Mouse (Mus musculus) CH12.LX (cell line): ENCODE data around the gene Pxn. TPM values are rescaled to one million over a fixed set of nuclear protein-coding genes. Genes with fewer than 3 reads are reported as not detected.

Experiments
- DNase-seq: peaks from one replicate; pipeline ENCODE4 v3.0.0-alpha.2; 2013; ENCODE audit errors: extremely low read depth
- H3K27ac ChIP-seq: 2 replicates; pipeline ENCODE4 v1.5.1; 2012; ENCODE audit warnings: low read depth, mild to moderate bottlenecking, control low read depth, moderate library complexity; ENCODE audit not compliant: insufficient read depth
- H3K27me3 ChIP-seq: replicated peaks from 2 replicates; pipeline ENCODE3; 2012; ENCODE audit warnings: inconsistent platforms
- H3K36me3 ChIP-seq, 2 experiments: replicated peaks in 1 of 2; 2 replicates each; pipeline versions ENCODE3 to v1.6.1; 2012; ENCODE audit warnings: inconsistent platforms in 1 of 2, low read length in 1 of 2, mild to moderate bottlenecking in 1 of 2, mixed read lengths in 1 of 2, moderate library complexity in 1 of 2; ENCODE audit not compliant: control insufficient read depth in 1 of 2, insufficient read depth in 1 of 2
- H3K4me1 ChIP-seq, 2 experiments: 2 replicates each; pipeline ENCODE4 v1.6.1; 2012; ENCODE audit warnings: inconsistent platforms in 1 of 2, moderate library complexity in 1 of 2; ENCODE audit not compliant: insufficient read depth in 2 of 2, control insufficient read depth in 1 of 2
- H3K4me2 ChIP-seq: 2 replicates; pipeline ENCODE4 v1.6.1; 2012; ENCODE audit warnings: low read depth, mild to moderate bottlenecking, control low read depth; ENCODE audit not compliant: poor library complexity, insufficient read depth, severe bottlenecking
- H3K4me3 ChIP-seq, 3 experiments: fragments of 150-350 bp in 1 of 3; sonication (generic) in 1 of 3; replicated peaks in 1 of 3; 2 replicates each; pipeline versions ENCODE3 to v1.5.1; 2011 to 2012; ENCODE audit warnings: low read depth in 2 of 3, low read length in 2 of 3, mild to moderate bottlenecking in 2 of 3, moderate library complexity in 2 of 3, control low read depth in 1 of 3, improper control_type of control experiment in 1 of 3, inconsistent platforms in 1 of 3, mixed read lengths in 1 of 3; ENCODE audit not compliant: poor library complexity in 1 of 3
- H3K79me2 ChIP-seq: replicated peaks from 2 replicates; pipeline ENCODE4 v1.6.1; 2012; ENCODE audit warnings: mild to moderate bottlenecking, moderate library complexity; ENCODE audit not compliant: control insufficient read depth, poor library complexity, insufficient read depth, severe bottlenecking; ENCODE audit errors: extremely low read depth
- H3K9ac ChIP-seq: 2 replicates; pipeline ENCODE4 v1.6.1; 2012; ENCODE audit warnings: low read depth, mild to moderate bottlenecking, control low read depth, moderate library complexity; ENCODE audit not compliant: insufficient read depth
- H3K9me3 ChIP-seq: replicated peaks from 2 replicates; pipeline ENCODE3; 2012; ENCODE audit warnings: low read length, inconsistent platforms, mixed read lengths
- BHLHE40 ChIP-seq: IDR thresholded peaks from 2 replicates; pipeline ENCODE4 v1.6.1; 2011; ENCODE audit warnings: mild to moderate bottlenecking, low read depth, low read length, improper control_type of control experiment
- ELF1 ChIP-seq: IDR thresholded peaks from 2 replicates; pipeline ENCODE4 v1.6.1; 2014; ENCODE audit warnings: low read depth, mild to moderate bottlenecking, inconsistent platforms, low read length, improper control_type of control experiment
- EP300 ChIP-seq: IDR thresholded peaks from 2 replicates; pipeline ENCODE4 v1.6.1; 2011; ENCODE audit warnings: low read length, improper control_type of control experiment
- ETS1 ChIP-seq: conservative IDR thresholded peaks from 2 replicates; pipeline ENCODE4 v1.6.1; 2012; ENCODE audit warnings: low read depth, mild to moderate bottlenecking, inconsistent platforms, low read length, improper control_type of control experiment, moderate library complexity
- IRF4 ChIP-seq: IDR thresholded peaks from 2 replicates; pipeline ENCODE4 v1.6.1; 2014; ENCODE audit warnings: low read depth, mild to moderate bottlenecking, inconsistent platforms, low read length, improper control_type of control experiment
- MEF2A ChIP-seq: IDR thresholded peaks from 2 replicates; pipeline ENCODE4 v1.6.1; 2014; ENCODE audit warnings: low read depth, mild to moderate bottlenecking, inconsistent platforms, low read length, improper control_type of control experiment, borderline replicate concordance
- NELFE ChIP-seq: IDR thresholded peaks from 2 replicates; pipeline ENCODE4 v1.6.1; 2011; ENCODE audit warnings: low read depth, low read length, improper control_type of control experiment
- POLR2AphosphoS2 ChIP-seq: IDR thresholded peaks from 2 replicates; pipeline ENCODE4 v1.6.1; 2011; ENCODE audit warnings: low read depth, low read length, improper control_type of control experiment
- RCOR1 ChIP-seq: conservative IDR thresholded peaks from 2 replicates; pipeline ENCODE4 v1.6.1; 2012; ENCODE audit warnings: low read depth, mild to moderate bottlenecking, inconsistent platforms, low read length, improper control_type of control experiment
- SIN3A ChIP-seq: IDR thresholded peaks from 2 replicates; pipeline ENCODE4 v1.6.1; 2012; ENCODE audit warnings: low read length, improper control_type of control experiment, inconsistent platforms
- SMC3 ChIP-seq: IDR thresholded peaks from 2 replicates; pipeline ENCODE4 v1.6.1; 2011; ENCODE audit warnings: low read depth, low read length, improper control_type of control experiment
- TBP ChIP-seq: conservative IDR thresholded peaks from 2 replicates; pipeline ENCODE4 v1.6.1; 2011; ENCODE audit warnings: low read depth, low read length, improper control_type of control experiment
- TCF12 ChIP-seq: IDR thresholded peaks from 2 replicates; pipeline ENCODE4 v1.6.1; 2014; ENCODE audit warnings: low read depth, mild to moderate bottlenecking, inconsistent platforms, low read length, improper control_type of control experiment
- UBTF ChIP-seq: IDR thresholded peaks from 2 replicates; pipeline ENCODE4 v1.6.1; 2012; ENCODE audit warnings: low read depth, mild to moderate bottlenecking, inconsistent platforms, low read length, improper control_type of control experiment, moderate library complexity
- USF1 ChIP-seq: IDR thresholded peaks from 2 replicates; pipeline ENCODE4 v1.6.1; 2014; ENCODE audit warnings: low read depth, mild to moderate bottlenecking, inconsistent platforms, low read length, improper control_type of control experiment
- USF2 ChIP-seq: conservative IDR thresholded peaks from 2 replicates; pipeline ENCODE4 v1.6.1; 2011; ENCODE audit warnings: low read depth, low read length, improper control_type of control experiment
- ZC3H11A ChIP-seq: IDR thresholded peaks from 2 replicates; pipeline ENCODE4 v1.6.1; 2012; ENCODE audit warnings: low read depth, mild to moderate bottlenecking, inconsistent platforms, low read length, improper control_type of control experiment
- ZKSCAN1 ChIP-seq: IDR thresholded peaks from 2 replicates; pipeline ENCODE4 v1.6.1; 2012; ENCODE audit warnings: low read depth, inconsistent platforms, low read length, improper control_type of control experiment, borderline replicate concordance
- ZMIZ1 ChIP-seq: IDR thresholded peaks from 2 replicates; pipeline ENCODE4 v1.6.1; 2012; ENCODE audit warnings: low read depth, mild to moderate bottlenecking, inconsistent platforms, low read length, improper control_type of control experiment
- dilution Hi-C: fragments of 300-500 bp; cut with MboI; formaldehyde crosslinking; loops from 2 replicates; pipeline ENCODE4 v1.14.3; 2020; ENCODE audit warnings: low sequenced_read_pairs; ENCODE audit not compliant: extremely low pct_unique_long_range_greater_than_20kb, extremely low pct_ligation_motif_present
- in situ Hi-C: fragments of 300-500 bp; cut with MboI; formaldehyde crosslinking; loops from 3 replicates; pipeline ENCODE4 v1.14.3; 2019; ENCODE audit warnings: low sequenced_read_pairs, low pct_ligation_motif_present, low pct_unique_long_range_greater_than_20kb, mixed read lengths
- polyA plus RNA-seq: library from polyadenylated mRNA; unstranded; fragments of >175 nt; gene quantifications from 2 replicates; pipeline ENCODE4 v1.2.1, GENCODE M21; 2012; ENCODE audit warnings: low read depth; ENCODE audit not compliant: insufficient read length
- total RNA-seq, 2 experiments: library from RNA; depleted of rRNA; stranded (reverse); fragments of 300-350 nt in 1 of 2; fragments of >200 nt in 1 of 2; gene quantifications; 2 replicates each; pipeline ENCODE4 v1.2.3; 2012 to 2014

Gene Pxn
- total and polyA plus RNA-seq, 3 experiments: 17.0 to 43.4 (median 21.1) TPM

GRCm38 (mm10) chr5:115546536-115546935 lies 40.1 kb downstream of the Pxn start:
- no peak for TF ChIP-seq MEF2A
- TF ChIP-seq USF1: no peak
- TF ChIP-seq UBTF: no peak
- no peak for TF ChIP-seq POLR2AphosphoS2
- no peak for TF ChIP-seq USF2
- no peak for TF ChIP-seq NELFE
- TF ChIP-seq RCOR1: no peak
- no peak for TF ChIP-seq TBP
- TF ChIP-seq ZC3H11A: no peak
- no peak for TF ChIP-seq ZMIZ1
- TF ChIP-seq ZKSCAN1: no peak
- no peak for TF ChIP-seq EP300
- H3K9me3 ChIP-seq: no peaks in the 10 kb centered on the region
- H3K4me2 ChIP-seq: no peak overlapping the region
- no peak overlapping the region for H3K9ac ChIP-seq
- peaks cover 25 to 90% of the 10 kb centered on the region in 2 experiments for H3K4me1 ChIP-seq
- H3K36me3 ChIP-seq: peaks cover 29 to 64% of the 10 kb centered on the region in 2 experiments
- DNase-seq: no peak
- dilution Hi-C loops (no loop called here), in situ Hi-C loops (no loop called here)
- H3K4me3 ChIP-seq: no peak overlapping the region
- H3K79me2 ChIP-seq: no peaks in the 10 kb centered on the region
- no peaks in the 10 kb centered on the region for H3K27me3 ChIP-seq
- no peak overlapping the region for H3K27ac ChIP-seq

GRCm38 (mm10) chr5:115547014-115547413 lies 40.5 kb downstream of the Pxn start:
- peaks cover 32 to 69% of the 10 kb centered on the region in 2 experiments for H3K36me3 ChIP-seq
- TF ChIP-seq EP300 (no peak), ELF1 (no peak), SMC3 (no peak), NELFE (no peak), ZKSCAN1 (no peak)
- TF ChIP-seq, all 38 proteins: peak for 0
- H3K4me3 ChIP-seq: no peak overlapping the region

DNA sequence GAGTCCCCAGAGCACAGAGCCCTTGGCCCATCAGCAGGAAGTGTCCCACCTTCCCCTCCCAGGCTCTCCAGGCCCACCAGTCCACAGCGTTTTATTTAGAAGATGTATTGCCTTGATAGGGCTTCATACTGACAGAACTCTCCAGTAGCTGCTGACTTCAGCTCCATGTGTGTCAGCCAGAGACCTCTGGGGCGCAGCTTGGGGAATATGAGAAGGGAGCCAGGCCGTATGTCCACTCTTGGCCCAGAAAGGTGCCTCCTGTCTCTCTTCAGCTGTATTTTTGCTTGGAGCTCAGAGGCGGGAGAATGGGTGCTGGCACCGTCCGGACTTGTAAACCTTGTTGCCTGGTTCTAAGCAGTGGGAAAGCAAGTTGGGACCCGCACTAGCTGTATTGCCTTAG lies 40.9 kb downstream of the Pxn start:
- no peak overlapping the region for H3K4me2 ChIP-seq
- H3K9ac ChIP-seq: no peak overlapping the region
- in situ Hi-C loops (no loop called here), dilution Hi-C loops (no loop called here)
- no peak for DNase-seq
- no peaks in the 10 kb centered on the region for H3K27me3 ChIP-seq
- H3K4me3 ChIP-seq: no peak overlapping the region
- H3K9me3 ChIP-seq: no peaks in the 10 kb centered on the region
- H3K27ac ChIP-seq: no peak overlapping the region
- H3K36me3 ChIP-seq: peaks cover 36 to 72% of the 10 kb centered on the region in 2 experiments
- no peaks in the 10 kb centered on the region for H3K79me2 ChIP-seq
- TF ChIP-seq BHLHE40 (no peak), IRF4 (no peak), ETS1 (no peak), TCF12 (no peak), ZMIZ1 (no peak), SIN3A (no peak)
- peaks cover 25 to 88% of the 10 kb centered on the region in 2 experiments for H3K4me1 ChIP-seq

More at GRCm38 (mm10) chr5:115547014-115547413, 40.5 kb downstream of the Pxn start:
- dilution Hi-C loops (no loop called here), in situ Hi-C loops (no loop called here)
- Histone ChIP-seq H3K27me3 (no peaks in the 10 kb centered on the region), H3K27ac (no peak overlapping the region), H3K4me2 (no peak overlapping the region), H3K4me1 (peaks cover 25 to 90% of the 10 kb centered on the region in 2 experiments), H3K79me2 (no peaks in the 10 kb centered on the region), H3K9ac (no peak overlapping the region), H3K9me3 (no peaks in the 10 kb centered on the region)
- DNase-seq: no peak
